ENCODE assay signal across 29 mouse cellular contexts in the genomic region with DNA sequence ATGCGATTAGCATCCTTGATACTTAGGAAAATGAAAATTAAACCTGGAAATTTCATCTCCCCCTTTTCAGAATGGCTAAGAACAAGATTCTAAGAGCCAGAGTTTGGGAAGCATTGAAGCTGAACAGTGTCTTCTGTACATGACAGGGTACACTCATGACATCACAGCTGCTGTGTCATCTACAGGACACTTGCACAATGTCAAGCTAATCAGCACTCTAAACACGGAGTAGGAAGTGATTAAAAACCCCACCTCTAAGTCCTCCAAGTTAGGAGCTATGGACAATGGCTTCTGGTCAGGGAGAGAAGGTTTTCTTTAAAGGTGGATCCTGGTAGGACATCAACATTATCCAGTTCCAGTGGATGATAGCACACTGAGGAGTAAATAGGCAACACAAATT. TPM values are rescaled to one million over a fixed set of nuclear protein-coding genes. Genes with fewer than 3 reads are reported as not detected.
"Had no signal": no experiment of that assay in that cellular context is flagged by ENCODE, and none has a peak within 500 bp of the region (broad histone marks: within the 10 kb centered on the region; RNA-seq: fewer than 3 reads in every experiment).

No protein-coding gene starts in this region.

- H3K4me2 ChIP-seq: limb, embryonic 13.5 days; lung, embryonic 14.5 days; midbrain, embryonic 12.5 days had no signal

- H3K9ac ChIP-seq: limb, embryonic 13.5 days; liver, embryonic 14.5 days; liver, postnatal 0 days; lung, embryonic 14.5 days; midbrain, embryonic 12.5 days had no signal

- H3K4me3 ChIP-seq: layer of hippocampus, adult 2 months; limb, embryonic 10.5 days; limb, embryonic 13.5 days; midbrain, embryonic 12.5 days had no signal

- H3K4me1 ChIP-seq: limb, embryonic 10.5 days; limb, embryonic 13.5 days; midbrain, embryonic 12.5 days had no signal

- H3K27me3 ChIP-seq: limb, embryonic 13.5 days; midbrain, embryonic 12.5 days had no signal

- DNase-seq: kidney, adult 18-20 months; kidney, adult 9 months; kidney, postnatal 25 days; layer of hippocampus, adult 9-11 months; liver; liver, postnatal 0 days; lung, embryonic 14.5 days; lung, postnatal 4 days; right cerebral cortex, adult 18-20 months; right cerebral cortex, postnatal 14 days; right cerebral cortex, postnatal 4 days; thymus, postnatal 36 days had no signal

- H3K27ac ChIP-seq: layer of hippocampus, adult 2 months; limb, embryonic 10.5 days; limb, embryonic 13.5 days; liver, embryonic 14.5 days; midbrain, embryonic 12.5 days; stomach, postnatal 0 days had no signal

- H3K9me3 ChIP-seq: limb, embryonic 10.5 days; limb, embryonic 13.5 days; midbrain, embryonic 12.5 days had no signal

- H3K36me3 ChIP-seq: limb, embryonic 13.5 days; midbrain, embryonic 12.5 days had no signal

- ATAC-seq: intestine, embryonic 16.5 days; liver, postnatal 0 days; lung, postnatal 0 days; midbrain, embryonic 16.5 days had no signal

RNA-seq across cellular contexts. Expression of gene Vmn1r21, which starts 47.0 kb away (rescaled TPM):
- total RNA-seq: layer of hippocampus, adult 2 months; layer of hippocampus, postnatal 25 days; left cerebral cortex, adult 18-20 months; left cerebral cortex, postnatal 25 days; megakaryocyte-erythroid progenitor cell, adult 5-6 weeks had no signal
- polyA plus RNA-seq: intestine, embryonic 16.5 days; kidney, embryonic 16.5 days; large intestine, adult 2 months; limb, embryonic 10.5 days; limb, embryonic 13.5 days; liver, embryonic 14.5 days; liver, postnatal 0 days; lung, embryonic 14.5 days; lung, postnatal 0 days; midbrain, embryonic 12.5 days; neural tube, embryonic 11.5 days; stomach, postnatal 0 days; urinary bladder, adult 2 months had no signal
